Mouse (Mus musculus) inflammation-experienced regulatory T-cells (primary cell): ENCODE measurements around the gene Sun5. TPM values are rescaled to one million over a fixed set of nuclear protein-coding genes. Genes with fewer than 3 reads are reported as not detected.

Experiments
- polyA plus RNA-seq, 2 experiments: library from polyadenylated mRNA; unstranded; fragments of 100-300 nt; shearing (Covaris generic); gene quantifications; one replicate each; pipeline ENCODE4 v1.2.1; 2017

Gene Sun5
- 1 to 10 TPM in 1 of 2 experiments, not detected in 1; 1.3 TPM for polyA plus RNA-seq

DNA sequence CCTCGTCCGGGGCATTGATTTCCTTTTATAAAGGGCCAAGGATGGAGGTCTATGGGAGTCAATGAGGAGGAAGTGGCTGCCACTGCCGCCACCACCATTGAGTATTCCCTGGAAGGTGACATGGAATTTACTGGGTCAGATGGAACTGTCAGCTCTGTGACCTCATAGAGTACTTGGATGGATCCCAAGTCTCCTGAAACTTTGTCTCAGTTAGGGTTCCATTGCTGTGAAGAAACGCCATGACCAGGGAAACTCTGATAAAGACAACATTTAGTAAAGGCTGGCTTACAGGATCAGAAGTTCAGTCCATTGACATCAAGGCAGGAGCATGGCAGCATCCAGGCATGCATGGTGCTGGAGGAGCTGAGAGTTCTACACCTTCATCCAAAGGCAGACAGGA is at the start of gene Sun5:
TSS of gene Sun5 (minus strand) at position 101 of the 400 bp plus-strand sequence.

DNA sequence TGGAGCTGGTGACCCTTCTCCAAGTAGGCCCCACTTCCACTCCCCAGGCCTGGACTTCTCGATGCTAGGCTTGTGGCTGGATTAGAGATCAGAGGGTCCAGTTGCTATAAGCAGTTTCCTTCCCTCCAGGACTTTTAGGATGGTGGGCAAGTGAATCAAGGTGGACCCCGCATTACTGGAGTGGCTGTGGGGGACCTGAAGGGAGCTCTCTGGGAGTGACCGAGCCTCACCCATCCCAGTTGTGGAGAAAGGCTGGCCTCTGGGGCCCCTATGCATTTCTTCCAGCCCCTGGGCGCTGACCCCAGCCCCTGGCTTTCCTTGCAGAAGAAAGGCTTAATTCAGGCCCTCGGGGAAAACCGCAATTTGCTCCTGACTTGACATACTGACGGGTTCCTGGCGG is 47.0 kb upstream of the Sun5 start, which contains the start of gene Bpifb3:
TSS of gene Bpifb3 (plus strand) at position 301 of the 400 bp plus-strand sequence.

DNA sequence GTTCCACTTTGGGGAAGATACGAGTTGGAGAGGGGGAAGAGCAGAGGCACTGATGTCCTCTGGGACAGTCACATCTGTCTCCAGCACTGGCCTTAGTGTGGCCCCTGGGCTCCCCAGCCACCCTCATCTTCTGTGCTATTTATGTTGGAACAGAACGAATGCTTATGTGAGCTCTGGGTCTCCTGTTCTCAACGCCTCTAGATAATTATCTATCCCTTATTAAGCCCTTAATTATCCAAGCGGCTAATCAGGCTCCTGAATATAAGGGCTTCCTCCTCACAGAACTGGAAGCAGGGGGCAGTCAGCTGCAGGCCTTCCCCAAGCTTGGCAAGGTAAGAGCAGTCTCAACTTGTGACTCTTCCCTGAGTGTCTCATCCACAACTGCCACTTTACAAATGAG is 29.2 kb upstream of the Sun5 start, which contains the start of gene Bpifb6:
TSS of gene Bpifb6 (plus strand) at position 301 of the 400 bp plus-strand sequence.

DNA sequence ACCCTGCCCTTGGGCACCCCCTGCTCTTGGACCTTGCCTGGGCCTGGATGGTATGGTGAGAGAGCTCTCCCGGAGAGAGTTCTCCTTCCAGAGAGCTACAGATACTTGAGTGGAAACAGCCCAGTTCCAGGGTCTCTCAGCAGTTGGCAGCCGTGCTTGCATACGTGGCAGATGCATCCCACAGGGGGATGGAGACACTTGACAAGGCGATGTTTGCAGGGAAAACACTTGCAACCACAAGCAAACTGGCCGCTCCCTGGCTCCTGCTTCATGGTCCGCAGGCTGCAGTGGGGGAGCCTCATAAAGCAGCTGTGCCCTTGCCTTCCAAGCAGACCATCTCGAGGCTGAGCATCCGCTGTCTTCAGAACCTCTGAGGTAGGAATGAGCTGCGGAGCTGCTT is 3.9 kb upstream of the Sun5 start, which contains the start of gene Bpifb2:
TSS of gene Bpifb2 (plus strand) at position 301 of the 400 bp plus-strand sequence.

Other genes with a start within 250 kb of the Sun5 start
- gene Commd7, start 238.3 kb downstream of the Sun5 start, polyA plus RNA-seq, result 100 to 1,000 TPM; 120 to 127 TPM
- gene Dnmt3b, start 221.6 kb downstream of the Sun5 start, polyA plus RNA-seq, result 10 to 100 TPM in 1 of 2 experiments, 1 to 10 TPM in 1; 4.0 to 10.2 TPM
- gene Dnmt3c, start 174.4 kb downstream of the Sun5 start, polyA plus RNA-seq, result under 1 TPM in 1 of 2 experiments, not detected in 1; 0.56 TPM
- 100 to 1,000 TPM; 176 to 189 TPM for gene Mapre1, start 129.8 kb downstream of the Sun5 start, polyA plus RNA-seq
- gene Efcab8, start 91.2 kb downstream of the Sun5 start, polyA plus RNA-seq, result under 1 TPM; 0.22 to 0.70 TPM
- under 1 TPM in 1 of 2 experiments, not detected in 1; 0.40 TPM for gene Bpifb2, start 4.0 kb upstream of the Sun5 start, polyA plus RNA-seq
- gene Bpifb6, start 29.3 kb upstream of the Sun5 start, polyA plus RNA-seq, result not detected
- not detected for gene Bpifb3, start 47.1 kb upstream of the Sun5 start, polyA plus RNA-seq
- gene Bpifb4, start 67.1 kb upstream of the Sun5 start, polyA plus RNA-seq, result not detected
- not detected for gene Bpifa6, start 103.9 kb upstream of the Sun5 start, polyA plus RNA-seq
- over 10,000 TPM in 1 of 2 experiments, 1 to 10 TPM in 1; 5.4 to 48,090 TPM for gene Bpifa2, start 137.2 kb upstream of the Sun5 start, polyA plus RNA-seq